Mouse (Mus musculus) neutrophil, adult 5-6 weeks (primary cell): ENCODE results near the gene Asah2. TPM values are rescaled to one million over a fixed set of nuclear protein-coding genes. Genes with fewer than 3 reads are reported as not detected.
A peak's percentile ranks its signal among the peaks of the same experiment; 100 is the strongest.
"Not testable (repeated sequence)": the region's sequence is repeated elsewhere in the genome, so short reads cannot be mapped to it uniquely, and the experiment has no call there.

Experiments
- ATAC-seq: fragments of 151-379, 151-347 bp; 2 replicates; pipeline ENCODE4 v1.8.0; 2017; ENCODE audit warnings: mild to moderate bottlenecking, moderate TSS enrichment; ENCODE audit not compliant: insufficient number of reproducible peaks, poor library complexity, low FRiP score, severe bottlenecking; ENCODE audit errors: extremely low read depth
- total RNA-seq: library from RNA; stranded (forward); fragments of 200-1000 nt; gene quantifications from 2 replicates; pipeline ENCODE4 v1.2.3, GENCODE M21; 2017

Asah2 gene
- total RNA-seq, 1 experiment from 2014 or later: 4.1 TPM

GRCm38 (mm10) chr19:32106750-32107149 is 1.3 kb downstream of the Asah2 start:
- ATAC-seq: no peak

- ATAC-seq: no peak
Measured at GRCm38 (mm10) chr19:32104217-32104616, 3.8 kb downstream of the Asah2 start.

GRCm38 (mm10) chr19:32102976-32103300 is 5.1 kb downstream of the Asah2 start:
- ATAC-seq: no peak

GRCm38 (mm10) chr19:32102294-32102975 is 5.6 kb downstream of the Asah2 start:
- ATAC-seq: no peak

- ATAC-seq: no peak
Measured at GRCm38 (mm10) chr19:32098582-32098981, 9.4 kb downstream of the Asah2 start.

- no peak for ATAC-seq
Measured at GRCm38 (mm10) chr19:32092358-32092757, 15.7 kb downstream of the Asah2 start.

- ATAC-seq: no peak
Measured at GRCm38 (mm10) chr19:32090804-32091203, 17.2 kb downstream of the Asah2 start.

- no peak for ATAC-seq
Measured at GRCm38 (mm10) chr19:32088570-32088969, 19.4 kb downstream of the Asah2 start.

- ATAC-seq: no peak
Measured at GRCm38 (mm10) chr19:32087736-32088470, 20.1 kb downstream of the Asah2 start.

- not testable (repeated sequence) for ATAC-seq
Measured at GRCm38 (mm10) chr19:32084813-32085212, 23.2 kb downstream of the Asah2 start.

- no peak for ATAC-seq
Measured at GRCm38 (mm10) chr19:32070340-32070739, 37.7 kb downstream of the Asah2 start.

GRCm38 (mm10) chr19:32069598-32069997 is 38.4 kb downstream of the Asah2 start:
- ATAC-seq: no peak

GRCm38 (mm10) chr19:32067669-32068068 is 40.3 kb downstream of the Asah2 start:
- ATAC-seq: no peak

- ATAC-seq: no peak
Measured at GRCm38 (mm10) chr19:32061294-32061693, 46.7 kb downstream of the Asah2 start.

- no peak for ATAC-seq
Measured at GRCm38 (mm10) chr19:32056252-32056651, 51.8 kb downstream of the Asah2 start.

GRCm38 (mm10) chr19:32055725-32056124 is 52.3 kb downstream of the Asah2 start:
- ATAC-seq: no peak

- ATAC-seq: no peak
Measured at GRCm38 (mm10) chr19:32051251-32051650, 56.8 kb downstream of the Asah2 start.

GRCm38 (mm10) chr19:32032881-32033280 is 75.1 kb downstream of the Asah2 start:
- no peak for ATAC-seq

GRCm38 (mm10) chr19:32030430-32030829 is 77.6 kb downstream of the Asah2 start:
- ATAC-seq: peak; percentile 60; the same call in 1 of the 2 replicates

GRCm38 (mm10) chr19:32025443-32025842 is 82.6 kb downstream of the Asah2 start:
- no peak for ATAC-seq
